Mouse (Mus musculus): ENCODE results near the gene Nkpd1. TPM values are rescaled to one million over a fixed set of nuclear protein-coding genes. Genes with fewer than 3 reads are reported as not detected.

Gene Nkpd1
- polyA plus RNA-seq, 1 experiment from 2014 or later: 0.17 TPM

DNA sequence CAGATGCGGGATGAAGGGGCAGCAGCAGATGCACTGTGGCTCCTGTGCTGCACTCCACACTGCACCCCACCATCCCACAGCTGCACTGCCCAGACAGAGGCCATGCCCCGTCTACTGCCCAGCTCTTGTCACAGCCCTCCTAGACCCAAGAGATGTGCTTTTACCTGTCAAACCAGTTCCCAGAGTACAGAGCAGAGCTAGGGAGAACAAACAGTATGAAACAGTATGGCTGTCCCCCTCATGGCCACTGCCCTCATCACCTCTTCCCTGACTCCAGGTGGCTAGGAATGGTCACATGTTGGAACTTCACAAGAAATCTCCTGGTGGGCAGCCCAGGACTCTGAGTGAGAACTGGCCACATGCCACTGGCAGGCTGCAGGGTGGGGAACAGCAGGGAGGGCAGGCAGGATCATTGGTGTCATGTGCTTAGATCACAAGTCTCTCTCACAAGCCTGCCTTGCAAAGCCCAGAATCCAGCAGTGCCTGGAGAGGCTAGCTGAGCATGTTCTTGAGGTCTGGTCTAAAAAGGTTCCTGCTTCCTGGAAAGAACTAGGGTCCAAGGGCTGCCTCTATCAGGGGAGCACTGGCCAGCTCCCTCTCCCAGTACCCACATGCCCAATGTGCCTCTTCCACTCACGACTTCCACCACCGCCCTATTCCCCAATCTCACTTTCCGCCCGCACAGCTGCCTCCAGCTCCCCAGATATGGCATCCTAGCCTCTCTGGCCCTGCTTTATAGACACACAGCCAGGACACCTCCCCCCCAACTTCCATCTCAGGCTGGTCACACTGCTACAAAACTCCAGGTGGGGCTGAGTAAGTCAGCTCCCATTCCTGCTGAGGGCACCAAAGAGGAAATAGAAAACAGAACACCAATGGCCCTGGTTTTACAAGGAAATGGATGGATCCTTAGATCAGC lies 40.6 kb downstream of the Nkpd1 start:
- Histone ChIP-seq H3K4me3 (peak overlapping the region; percentile 100; the same call in 1 of the 2 replicates), H3K9me3 (no peaks in the 10 kb centered on the region), H3K36me3 (replicated peaks) (peaks cover 63% of the 10 kb centered on the region), H3K4me1 (peaks cover 41% of the 10 kb centered on the region), H3K27ac (replicated peaks) (no peak overlapping the region), H3K27me3 (replicated peaks; ENCODE audit: low read depth, poor library complexity, severe bottlenecking) (no peaks in the 10 kb centered on the region)
- no peak for DNase-seq (ENCODE audit: low spot score)
- 91% methylated on average over 6 of the region's 6 CpGs for WGBS

DNA sequence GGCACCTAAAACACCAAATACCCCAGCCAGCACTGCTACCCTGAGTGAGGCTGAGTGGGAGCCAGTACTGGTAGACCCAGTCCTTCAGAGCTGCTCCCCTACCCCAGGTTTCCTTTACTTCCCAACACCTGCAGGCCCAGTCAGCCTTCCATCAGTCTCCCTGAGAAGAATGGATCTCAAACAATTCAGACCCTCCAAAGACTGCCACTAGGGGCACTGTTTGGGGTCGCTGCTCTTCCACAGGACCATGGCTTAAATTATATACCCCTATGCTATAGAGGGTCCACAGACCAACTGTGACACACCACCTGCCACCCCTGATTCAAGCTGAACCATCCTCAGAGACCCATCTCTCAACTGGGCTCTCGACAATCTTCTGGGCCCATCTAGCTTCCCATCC lies 41.3 kb downstream of the Nkpd1 start:
- no peak for DNase-seq (ENCODE audit: low spot score)
- H3K27me3 ChIP-seq (replicated peaks; ENCODE audit: low read depth, poor library complexity, severe bottlenecking): no peaks in the 10 kb centered on the region
- H3K4me1 ChIP-seq: peaks cover 49% of the 10 kb centered on the region
- H3K27ac ChIP-seq (replicated peaks): no peak overlapping the region
- 45% methylated on average over 2 of the region's 2 CpGs for WGBS
- H3K9me3 ChIP-seq: no peaks in the 10 kb centered on the region
- H3K36me3 ChIP-seq (replicated peaks): peaks cover 62% of the 10 kb centered on the region
- peak overlapping the region; percentile 100; the same call in 1 of the 2 replicates for H3K4me3 ChIP-seq

DNA sequence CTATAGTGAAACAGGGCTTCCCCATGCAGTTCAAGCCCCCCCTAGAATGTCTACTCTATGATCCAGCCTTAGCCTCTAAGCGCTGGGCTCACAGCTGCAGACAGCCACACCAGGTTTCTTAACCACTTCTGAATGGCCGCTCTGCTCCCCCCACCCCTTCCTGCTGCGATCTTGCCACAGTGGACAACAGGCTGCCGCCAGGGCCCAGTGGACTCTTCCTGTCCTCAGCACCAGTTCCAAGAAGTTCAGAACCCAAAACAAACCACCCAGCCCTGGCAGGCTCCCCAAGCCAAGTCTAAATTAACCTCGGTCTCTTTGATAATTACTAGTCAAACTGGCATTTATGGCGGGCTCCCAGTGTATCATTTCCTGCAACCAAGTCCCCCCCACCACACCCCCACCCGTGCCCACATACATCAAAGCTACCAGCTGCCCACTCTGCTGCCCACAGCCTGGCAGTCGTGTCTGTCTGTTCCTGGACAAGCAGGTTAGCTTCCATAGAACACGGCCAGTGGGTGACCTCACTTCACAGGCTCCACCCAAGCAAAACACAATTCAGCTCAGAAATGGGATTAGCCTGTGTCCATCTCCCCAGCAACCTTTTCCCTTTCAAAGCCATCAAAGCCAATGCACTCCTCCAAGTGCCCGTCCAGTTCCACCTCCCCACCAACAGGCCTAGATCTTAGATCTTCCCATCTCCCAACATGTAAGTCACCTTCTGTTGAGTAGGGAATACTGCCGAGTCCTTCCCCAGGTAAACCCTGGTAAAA lies 43.0 kb downstream of the Nkpd1 start:
- Histone ChIP-seq H3K36me3 (replicated peaks) (peaks cover 62% of the 10 kb centered on the region), H3K27ac (replicated peaks) (peak overlapping the region; percentile 95), H3K27me3 (replicated peaks; ENCODE audit: low read depth, poor library complexity, severe bottlenecking) (no peaks in the 10 kb centered on the region), H3K9me3 (peaks cover 14% of the 10 kb centered on the region; the same call in 1 of the 2 replicates), H3K4me1 (peaks cover 49% of the 10 kb centered on the region), H3K4me3 (peak overlapping the region; percentile 100)
- 34% methylated on average over 11 of the region's 11 CpGs for WGBS
- no peak for DNase-seq (ENCODE audit: low spot score)

- H3K4me3 ChIP-seq: peak overlapping the region; percentile 100
- peaks cover 49% of the 10 kb centered on the region for H3K4me1 ChIP-seq
- peaks cover 60% of the 10 kb centered on the region for H3K36me3 ChIP-seq (replicated peaks)
- H3K27ac ChIP-seq (replicated peaks): peak overlapping the region; percentile 95
- H3K27me3 ChIP-seq (replicated peaks; ENCODE audit: low read depth, poor library complexity, severe bottlenecking): no peaks in the 10 kb centered on the region
- no peak for DNase-seq (ENCODE audit: low spot score)
- peaks cover 14% of the 10 kb centered on the region; the same call in 1 of the 2 replicates for H3K9me3 ChIP-seq
- 2% methylated on average over 11 of the region's 11 CpGs for WGBS
These were observed 43.8 kb downstream of the Nkpd1 start for GRCm38 (mm10) chr7:19561431-19561764.

DNA sequence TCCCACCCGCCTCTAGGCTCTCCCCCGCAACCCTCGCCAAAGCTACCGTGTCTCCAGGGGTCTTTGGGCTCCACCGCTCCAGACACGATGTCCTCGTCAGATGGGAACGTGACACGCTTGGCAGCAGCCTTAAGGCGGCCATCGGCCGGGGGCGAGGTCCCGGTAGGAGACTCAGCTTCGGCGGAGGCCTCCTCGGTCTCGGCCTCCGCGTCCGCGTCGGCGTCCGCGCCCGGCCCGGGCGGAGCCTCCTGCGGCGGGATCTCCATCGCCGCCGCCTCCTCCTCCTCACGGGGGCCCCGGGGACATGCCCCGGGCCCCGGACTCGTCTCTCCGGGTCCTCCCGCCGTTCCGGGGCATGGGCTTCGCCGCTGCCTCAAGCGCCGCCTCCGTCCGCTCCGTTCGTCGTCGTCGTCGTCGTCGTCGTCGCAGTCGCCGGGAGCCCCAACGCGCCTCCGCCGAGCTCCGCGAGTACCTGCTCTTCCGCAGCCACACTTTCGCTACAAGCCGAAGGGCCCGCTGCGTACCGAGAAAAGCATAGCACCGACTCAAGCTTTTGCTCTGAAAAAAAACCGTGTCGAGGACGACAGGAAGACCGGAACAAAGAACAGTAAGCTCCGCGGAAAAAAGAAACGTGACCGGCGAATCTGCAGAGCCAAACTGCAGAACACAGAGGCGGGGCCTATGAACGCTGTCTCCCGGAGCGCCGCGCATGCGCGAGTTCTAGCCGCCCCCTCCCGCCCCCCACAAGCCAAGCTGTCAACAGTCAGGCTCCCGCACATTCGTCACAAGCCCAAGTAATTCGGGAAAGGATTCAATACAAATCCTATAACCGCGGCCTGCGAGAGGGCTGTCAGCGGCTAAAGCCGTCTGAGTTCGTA lies 44.4 kb downstream of the Nkpd1 start:
- H3K4me1 ChIP-seq: peaks cover 49% of the 10 kb centered on the region
- DNase-seq (ENCODE audit: low spot score): peak; percentile 97
- H3K4me3 ChIP-seq: peak overlapping the region; percentile 100
- under 1% methylated on average over 102 of the region's 102 CpGs for WGBS
- H3K9me3 ChIP-seq: peaks cover 14% of the 10 kb centered on the region; the same call in 1 of the 2 replicates
- H3K36me3 ChIP-seq (replicated peaks): peaks cover 59% of the 10 kb centered on the region
- H3K27ac ChIP-seq (replicated peaks): peak overlapping the region; percentile 95
- no peaks in the 10 kb centered on the region for H3K27me3 ChIP-seq (replicated peaks; ENCODE audit: low read depth, poor library complexity, severe bottlenecking)

- Histone ChIP-seq H3K4me1 (peaks cover 49% of the 10 kb centered on the region), H3K9me3 (peaks cover 14% of the 10 kb centered on the region; the same call in 1 of the 2 replicates), H3K4me3 (peak within 1 kb of the TSS; percentile 100), H3K27ac (replicated peaks) (peak within 1 kb of the TSS; percentile 95), H3K36me3 (replicated peaks) (peaks cover 57% of the 10 kb centered on the region), H3K27me3 (replicated peaks; ENCODE audit: low read depth, poor library complexity, severe bottlenecking) (no peaks in the 10 kb centered on the region)
- DNase-seq (ENCODE audit: low spot score): no peak
- 3% methylated on average over 19 of the region's 19 CpGs for WGBS
These were observed 45.2 kb downstream of the Nkpd1 start, which contains the start of gene Ppp1r37 for GRCm38 (mm10) chr7:19562643-19563410. TSS of gene Ppp1r37 (minus strand) at chr7:19563076.

- no peak for DNase-seq (ENCODE audit: low spot score)
- 88% methylated on average over 3 of the region's 3 CpGs for WGBS
- Histone ChIP-seq H3K4me3 (peak overlapping the region; percentile 100; the same call in 1 of the 2 replicates), H3K36me3 (replicated peaks) (peaks cover 57% of the 10 kb centered on the region), H3K27ac (replicated peaks) (no peak overlapping the region), H3K27me3 (replicated peaks; ENCODE audit: low read depth, poor library complexity, severe bottlenecking) (no peaks in the 10 kb centered on the region), H3K9me3 (peaks cover 14% of the 10 kb centered on the region; the same call in 1 of the 2 replicates), H3K4me1 (peaks cover 40% of the 10 kb centered on the region)
These were observed 46.2 kb downstream of the Nkpd1 start for GRCm38 (mm10) chr7:19563884-19564283.

- H3K27ac ChIP-seq (replicated peaks): no peak overlapping the region
- peaks cover 34% of the 10 kb centered on the region for H3K4me1 ChIP-seq
- 91% methylated on average over 4 of the region's 4 CpGs for WGBS
- peaks cover 61% of the 10 kb centered on the region for H3K36me3 ChIP-seq (replicated peaks)
- H3K4me3 ChIP-seq: no peak overlapping the region; the same call in 1 of the 2 replicates
- DNase-seq (ENCODE audit: low spot score): no peak
- no peaks in the 10 kb centered on the region for H3K27me3 ChIP-seq (replicated peaks; ENCODE audit: low read depth, poor library complexity, severe bottlenecking)
- H3K9me3 ChIP-seq: peaks cover 14% of the 10 kb centered on the region; the same call in 1 of the 2 replicates
These were observed 46.8 kb downstream of the Nkpd1 start for GRCm38 (mm10) chr7:19564455-19564854.

- H3K4me3 ChIP-seq: no peak overlapping the region
- peaks cover 14% of the 10 kb centered on the region; the same call in 1 of the 2 replicates for H3K9me3 ChIP-seq
- peaks cover 70% of the 10 kb centered on the region for H3K36me3 ChIP-seq (replicated peaks)
- no peak overlapping the region for H3K27ac ChIP-seq (replicated peaks)
- DNase-seq (ENCODE audit: low spot score): no peak
- peaks cover 21% of the 10 kb centered on the region for H3K4me1 ChIP-seq
- no peaks in the 10 kb centered on the region for H3K27me3 ChIP-seq (replicated peaks; ENCODE audit: low read depth, poor library complexity, severe bottlenecking)
- 93% methylated on average over 2 of the region's 2 CpGs for WGBS
These were observed 48.2 kb downstream of the Nkpd1 start for GRCm38 (mm10) chr7:19565803-19566202.

DNA sequence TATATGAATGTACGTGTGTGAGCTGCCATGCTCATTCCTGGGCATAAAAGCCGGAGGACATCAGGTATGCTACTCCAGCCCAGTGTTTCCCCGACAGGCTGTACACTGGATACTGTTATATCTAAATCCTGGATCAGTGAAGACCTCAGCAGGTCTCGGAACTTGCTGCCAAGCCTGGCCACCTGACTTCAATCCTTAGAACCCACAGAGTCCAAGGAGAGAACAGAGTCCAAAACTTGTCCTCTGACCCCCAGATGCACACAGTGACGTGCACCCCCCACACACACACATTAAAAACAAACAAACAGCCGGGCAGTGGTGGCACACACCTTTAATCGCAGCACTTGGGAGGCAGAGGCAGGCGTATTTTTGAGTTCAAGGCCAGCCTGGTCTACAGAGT lies 49.8 kb downstream of the Nkpd1 start:
- Histone ChIP-seq H3K36me3 (replicated peaks) (peaks cover 78% of the 10 kb centered on the region), H3K4me1 (peaks cover 27% of the 10 kb centered on the region)
- 94% methylated on average over 8 of the region's 8 CpGs for WGBS

GRCm38 (mm10) chr7:19569647-19570046 lies 52.0 kb downstream of the Nkpd1 start:
- Histone ChIP-seq H3K4me1 (peaks cover 26% of the 10 kb centered on the region), H3K36me3 (replicated peaks) (peaks cover 65% of the 10 kb centered on the region), H3K9me3 (peaks cover 8% of the 10 kb centered on the region; the same call in 1 of the 2 replicates), H3K27me3 (replicated peaks; ENCODE audit: low read depth, poor library complexity, severe bottlenecking) (peaks cover 7% of the 10 kb centered on the region), H3K4me3 (no peak overlapping the region), H3K27ac (replicated peaks) (no peak overlapping the region)
- WGBS: 83% methylated on average over 3 of the region's 3 CpGs
- no peak for DNase-seq (ENCODE audit: low spot score)

More for the DNA sequence above, 49.8 kb downstream of the Nkpd1 start:
- H3K27me3 ChIP-seq (replicated peaks; ENCODE audit: low read depth, poor library complexity, severe bottlenecking): no peaks in the 10 kb centered on the region
- DNase-seq (ENCODE audit: low spot score): no peak
- H3K4me3 ChIP-seq: no peak overlapping the region
- H3K9me3 ChIP-seq: peaks cover 14% of the 10 kb centered on the region; the same call in 1 of the 2 replicates
- H3K27ac ChIP-seq (replicated peaks): no peak overlapping the region

All from embryonic facial prominence, embryonic 10.5 days (tissue).